8 mouse cellular contexts compared by ENCODE assay signal in the genomic region with DNA sequence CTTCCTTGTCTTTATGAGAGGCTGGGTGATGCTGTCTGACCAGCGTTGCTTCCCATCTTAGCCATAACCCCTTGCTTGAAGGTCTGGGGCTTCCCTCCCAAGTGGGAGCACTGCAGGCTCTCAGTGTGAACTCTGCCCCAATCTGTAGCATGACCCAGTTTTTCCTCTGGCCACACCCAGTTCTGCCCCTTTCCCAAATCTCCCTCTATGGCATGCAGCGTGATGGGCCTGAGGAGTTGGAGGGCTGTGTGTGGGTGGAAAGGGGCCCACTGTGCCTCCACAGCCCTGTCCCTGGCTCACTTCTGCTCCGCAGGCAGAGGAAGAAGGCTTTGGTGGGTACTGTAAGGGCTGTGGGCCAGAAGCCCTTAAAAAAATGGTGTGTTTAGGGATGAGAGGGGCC. TPM values are rescaled to one million over a fixed set of nuclear protein-coding genes. Genes with fewer than 3 reads are reported as not detected.
A peak's percentile ranks its signal among the peaks of the same experiment; 100 is the strongest.
DNase-seq lines count a peak whose midpoint lies in the region; ATAC-seq and TF ChIP-seq lines count a peak whose summit lies in the region.

No protein-coding gene starts in this region.

- 42% methylated on average over 3 of the region's 3 CpGs for WGBS in thymus, adult 2 months
- WGBS in limb, embryonic 12.5 days, result 73% methylated on average over 3 of the region's 3 CpGs
- WGBS in stomach, embryonic 15.5 days, result 37% methylated on average over 3 of the region's 3 CpGs

- H3K4me3 ChIP-seq in thymus, adult 2 months (ENCODE audit: control insufficient read depth, insufficient read depth, low read length), result peak overlapping the region; percentile 96
- H3K4me3 ChIP-seq in limb, embryonic 12.5 days (replicated peaks), result peak overlapping the region; percentile 100
- peak overlapping the region; percentile 82 for H3K4me3 ChIP-seq in stomach, embryonic 15.5 days (replicated peaks)

- no peaks in the 10 kb centered on the region for H3K27me3 ChIP-seq in thymus, adult 2 months (ENCODE audit: control insufficient read depth, insufficient read depth, low read length)
- H3K27me3 ChIP-seq in limb, embryonic 12.5 days, result no peaks in the 10 kb centered on the region
- H3K27me3 ChIP-seq in stomach, embryonic 15.5 days (replicated peaks), result no peaks in the 10 kb centered on the region

- H3K27ac ChIP-seq in thymus, adult 2 months (ENCODE audit: control insufficient read depth, insufficient read depth, low read length), result peak overlapping the region; percentile 77
- no peak overlapping the region for H3K27ac ChIP-seq in limb, embryonic 12.5 days
- no peak overlapping the region for H3K27ac ChIP-seq in stomach, embryonic 15.5 days

- H3K9ac ChIP-seq in limb, embryonic 12.5 days (replicated peaks), result peak overlapping the region; percentile 93
- H3K9ac ChIP-seq in stomach, embryonic 15.5 days, result peak overlapping the region; percentile 20; the same call in 1 of the 2 replicates

- ATAC-seq in limb, embryonic 12.5 days (ENCODE audit: insufficient number of reproducible peaks, insufficient read depth, low FRiP score, low TSS enrichment, low read depth), result no peak
- ATAC-seq in stomach, embryonic 15.5 days (ENCODE audit: insufficient read depth, low FRiP score, low read depth), result no peak

- peak; percentile 37 for DNase-seq in adrenal gland, postnatal 10 days
- DNase-seq in adrenal gland, adult 8-10 months, result no peak
- DNase-seq in thymus, adult 2 months, result no peak
- DNase-seq in thymus, postnatal 10 days (ENCODE audit: low spot score in 2 of 2), result no peak
- DNase-seq in embryo, embryonic 10.5 days (ENCODE audit: low spot score), result no peak
- DNase-seq in right cerebral cortex, postnatal 25 days, result no peak

- no peak for TF ChIP-seq CTCF in thymus, adult 2 months (IDR thresholded peaks at IDR 0.05; ENCODE audit: borderline replicate concordance, control insufficient read depth, extremely low read depth, insufficient read depth, low read length, poor library complexity)

- peaks cover 36% of the 10 kb centered on the region for H3K4me1 ChIP-seq in thymus, adult 2 months (replicated peaks; ENCODE audit: control insufficient read depth, insufficient read depth, low read length)
- H3K4me1 ChIP-seq in limb, embryonic 12.5 days (replicated peaks), result peaks cover 41% of the 10 kb centered on the region
- peaks cover 32% of the 10 kb centered on the region for H3K4me1 ChIP-seq in stomach, embryonic 15.5 days

- no peaks in the 10 kb centered on the region for H3K9me3 ChIP-seq in limb, embryonic 12.5 days
- no peaks in the 10 kb centered on the region for H3K9me3 ChIP-seq in stomach, embryonic 15.5 days

- H3K4me2 ChIP-seq in limb, embryonic 12.5 days, result peak overlapping the region; percentile 94
- H3K4me2 ChIP-seq in stomach, embryonic 15.5 days, result peak overlapping the region; percentile 80

- H3K36me3 ChIP-seq in thymus, adult 2 months (ENCODE audit: control insufficient read depth, insufficient read depth, low read length), result peaks cover 32% of the 10 kb centered on the region
- peaks cover 54% of the 10 kb centered on the region for H3K36me3 ChIP-seq in limb, embryonic 12.5 days
- peaks cover 33% of the 10 kb centered on the region for H3K36me3 ChIP-seq in stomach, embryonic 15.5 days

- no peak for TF ChIP-seq POLR2A in thymus, adult 2 months (IDR thresholded peaks at IDR 0.05; ENCODE audit: control insufficient read depth, extremely low read depth, insufficient read depth, low read length, poor library complexity)

RNA-seq across cellular contexts. Expression of gene Chd4, which starts 2.7 kb away (rescaled TPM):
- 100 to 1,000 TPM; 156 to 198 TPM for total RNA-seq in adrenal gland, postnatal 10 days (2021)
- 100 to 1,000 TPM; 140 to 272 (median 202) TPM for total RNA-seq in adrenal gland, adult 8-10 months (2022)
- 127 and 211 TPM in 2 replicates for polyA plus RNA-seq in thymus, adult 2 months (2012; rRNA removed)
- polyA plus RNA-seq in limb, embryonic 12.5 days (2016; fragmentation: Nextera tagmentation; extraction: Ambion mirVana), result 106 and 109 TPM in 2 replicates
- 58.6 and 62.3 TPM in 2 replicates for polyA plus RNA-seq in stomach, embryonic 15.5 days (2015; fragmentation: Nextera tagmentation; extraction: Ambion mirVana)

RNA-seq across cellular contexts. Expression of gene Lpar5, which starts 30.8 kb away (rescaled TPM):
- 1 to 10 TPM in 1 of 2 experiments, under 1 TPM in 1; 0.90 to 1.4 TPM for total RNA-seq in adrenal gland, postnatal 10 days (2021)
- 1 to 10 TPM in 1 of 4 experiments, under 1 TPM in 3; 0.73 to 1.3 (median 0.83) TPM for total RNA-seq in adrenal gland, adult 8-10 months (2022)
- 35.7 and 40.0 TPM in 2 replicates for polyA plus RNA-seq in thymus, adult 2 months (2012; rRNA removed)
- 0.18 and 0.20 TPM in 2 replicates for polyA plus RNA-seq in limb, embryonic 12.5 days (2016; fragmentation: Nextera tagmentation; extraction: Ambion mirVana)
- 4.6 and 5.0 TPM in 2 replicates for polyA plus RNA-seq in stomach, embryonic 15.5 days (2015; fragmentation: Nextera tagmentation; extraction: Ambion mirVana)

RNA-seq across cellular contexts. Expression of gene Nop2, which starts 33.2 kb away (rescaled TPM):
- 10 to 100 TPM; 36.7 to 42.2 TPM for total RNA-seq in adrenal gland, postnatal 10 days (2021)
- 10 to 100 TPM; 41.6 to 48.8 (median 43.4) TPM for total RNA-seq in adrenal gland, adult 8-10 months (2022)
- 26.4 and 28.6 TPM in 2 replicates for polyA plus RNA-seq in thymus, adult 2 months (2012; rRNA removed)
- polyA plus RNA-seq in limb, embryonic 12.5 days (2016; fragmentation: Nextera tagmentation; extraction: Ambion mirVana), result 65.8 and 72.6 TPM in 2 replicates
- 55.6 and 60.1 TPM in 2 replicates for polyA plus RNA-seq in stomach, embryonic 15.5 days (2015; fragmentation: Nextera tagmentation; extraction: Ambion mirVana)

RNA-seq across cellular contexts. Expression of gene Iffo1, which starts 46.5 kb away (rescaled TPM):
- 10 to 100 TPM; 16.7 to 30.1 TPM for total RNA-seq in adrenal gland, postnatal 10 days (2021)
- total RNA-seq in adrenal gland, adult 8-10 months (2022), result 10 to 100 TPM; 15.2 to 60.0 (median 37.1) TPM
- polyA plus RNA-seq in thymus, adult 2 months (2012; rRNA removed), result 90.4 and 94.6 TPM in 2 replicates
- 24.6 and 27.1 TPM in 2 replicates for polyA plus RNA-seq in limb, embryonic 12.5 days (2016; fragmentation: Nextera tagmentation; extraction: Ambion mirVana)
- 8.2 and 9.0 TPM in 2 replicates for polyA plus RNA-seq in stomach, embryonic 15.5 days (2015; fragmentation: Nextera tagmentation; extraction: Ambion mirVana)

RNA-seq across cellular contexts. Expression of gene Acrbp, which starts 49.0 kb away (rescaled TPM):
- 1 to 10 TPM; 4.6 to 7.5 TPM for total RNA-seq in adrenal gland, postnatal 10 days (2021)
- total RNA-seq in adrenal gland, adult 8-10 months (2022), result 10 to 100 TPM in 1 of 4 experiments, 1 to 10 TPM in 3; 6.9 to 12.1 (median 9.1) TPM
- polyA plus RNA-seq in thymus, adult 2 months (2012; rRNA removed), result 70.8 and 89.5 TPM in 2 replicates
- polyA plus RNA-seq in limb, embryonic 12.5 days (2016; fragmentation: Nextera tagmentation; extraction: Ambion mirVana), result 17.6 and 18.3 TPM in 2 replicates
- polyA plus RNA-seq in stomach, embryonic 15.5 days (2015; fragmentation: Nextera tagmentation; extraction: Ambion mirVana), result 9.9 and 11.8 TPM in 2 replicates
